Mouse (Mus musculus) gastrocnemius, postnatal 25 days (tissue): ENCODE results near the gene Gm266. TPM values are rescaled to one million over a fixed set of nuclear protein-coding genes. Genes with fewer than 3 reads are reported as not detected.

ENCODE experiments used
- DNase-seq: peaks from one replicate; pipeline ENCODE4 v3.0.0; 2022
- total RNA-seq, 2 experiments: library from RNA; stranded (reverse); gene quantifications; 1 replicate in 1 of 2; 2 replicates in 1 of 2; pipeline ENCODE4 v1.2.3; 2021

The Gm266 gene
- total RNA-seq, 2 experiments from 2014 or later, result 0.38 to 0.72 TPM

- no peak for DNase-seq
These were observed 17.5 kb upstream of the Gm266 start for GRCm38 (mm10) chr12:111503063-111503567.

- no peak for DNase-seq
These were observed 15.1 kb upstream of the Gm266 start for GRCm38 (mm10) chr12:111500725-111501124.

GRCm38 (mm10) chr12:111499617-111500016 is 14.0 kb upstream of the Gm266 start:
- DNase-seq, result no peak

GRCm38 (mm10) chr12:111497076-111497475 is 11.5 kb upstream of the Gm266 start:
- DNase-seq, result no peak

GRCm38 (mm10) chr12:111494931-111495330 is 9.3 kb upstream of the Gm266 start:
- DNase-seq, result no peak

GRCm38 (mm10) chr12:111489261-111489865 is 3.7 kb upstream of the Gm266 start:
- no peak for DNase-seq

GRCm38 (mm10) chr12:111486455-111486854 is 832 bp upstream of the Gm266 start:
- DNase-seq, result no peak

GRCm38 (mm10) chr12:111485046-111485651 is 474 bp downstream of the Gm266 start:
- DNase-seq, result no peak

- no peak for DNase-seq
These were observed 5.7 kb downstream of the Gm266 start for GRCm38 (mm10) chr12:111479917-111480316.

GRCm38 (mm10) chr12:111478924-111479323 is 6.7 kb downstream of the Gm266 start:
- DNase-seq, result no peak

GRCm38 (mm10) chr12:111474893-111475643 is 10.6 kb downstream of the Gm266 start:
- peak; percentile 86 for DNase-seq

GRCm38 (mm10) chr12:111474384-111474783 is 11.2 kb downstream of the Gm266 start:
- no peak for DNase-seq

GRCm38 (mm10) chr12:111472886-111473285 is 12.7 kb downstream of the Gm266 start:
- no peak for DNase-seq

- DNase-seq, result no peak
These were observed 13.9 kb downstream of the Gm266 start for GRCm38 (mm10) chr12:111471721-111472120.

- DNase-seq, result no peak
These were observed 14.5 kb downstream of the Gm266 start for GRCm38 (mm10) chr12:111471119-111471518.

- peak; percentile 31 for DNase-seq
These were observed 16.1 kb downstream of the Gm266 start for GRCm38 (mm10) chr12:111469507-111469906.

- DNase-seq, result no peak
These were observed 17.4 kb downstream of the Gm266 start for GRCm38 (mm10) chr12:111468206-111468605.

GRCm38 (mm10) chr12:111466369-111466768 is 19.3 kb downstream of the Gm266 start:
- no peak for DNase-seq

- no peak for DNase-seq
These were observed 22.1 kb downstream of the Gm266 start for GRCm38 (mm10) chr12:111463570-111463969.

GRCm38 (mm10) chr12:111457742-111458141 is 27.9 kb downstream of the Gm266 start:
- no peak for DNase-seq

GRCm38 (mm10) chr12:111455860-111456259 is 29.8 kb downstream of the Gm266 start:
- DNase-seq, result no peak

- DNase-seq, result peak; percentile 55
These were observed 30.2 kb downstream of the Gm266 start for GRCm38 (mm10) chr12:111455311-111455846.
